Mouse (Mus musculus) ovary, postnatal 14 days (tissue): ENCODE measurements around the gene Nr5a2.
"Not testable (repeated sequence)": the region's sequence is repeated elsewhere in the genome, so short reads cannot be mapped to it uniquely, and the experiment has no call there.

Experiments
- DNase-seq: peaks from one replicate; pipeline ENCODE4 v3.0.0; 2022; ENCODE audit warnings: low spot score

Gene Nr5a2

DNA sequence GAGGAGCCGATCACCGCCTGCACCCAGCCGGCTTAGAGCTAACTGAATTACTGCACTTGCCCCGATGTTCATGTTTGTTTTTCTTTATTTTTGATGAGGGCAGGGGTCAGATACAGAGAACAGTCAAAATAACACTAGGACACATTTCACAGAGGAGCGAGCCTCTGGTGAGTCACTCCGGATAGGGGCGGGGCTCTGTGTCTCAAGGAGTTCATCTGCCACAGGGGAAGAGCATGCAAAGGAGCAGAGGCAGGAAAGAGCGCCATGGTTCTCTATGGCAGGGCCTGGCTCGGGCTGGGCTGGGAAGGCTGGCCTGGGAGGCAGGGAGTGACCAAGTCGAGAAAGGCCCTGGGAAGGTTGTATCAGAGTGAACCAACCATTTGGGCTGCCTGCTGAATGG, 121.0 kb downstream of the Nr5a2 start:
- DNase-seq: no peak

- no peak for DNase-seq
Observed at GRCm38 (mm10) chr1:136832305-136833152, 127.7 kb downstream of the Nr5a2 start.

DNA sequence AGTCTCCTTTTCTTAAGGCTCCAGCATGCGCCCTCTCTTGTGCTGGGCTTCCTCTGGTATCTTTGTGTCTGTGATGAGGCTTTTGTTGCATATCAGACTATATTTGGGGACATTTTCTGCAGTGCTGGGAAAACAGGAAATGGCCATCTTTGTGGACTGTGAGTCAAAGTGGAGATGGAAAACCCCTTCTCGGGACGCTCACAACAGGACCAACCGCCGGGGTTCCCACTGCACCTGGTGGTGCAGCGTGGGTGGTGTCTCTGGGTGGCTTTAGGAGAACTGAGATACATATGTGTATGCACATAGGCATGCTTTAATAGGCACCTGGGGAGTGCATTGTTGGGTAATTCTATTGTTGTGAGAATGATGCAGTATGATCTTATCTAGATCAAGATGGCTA, 129.3 kb downstream of the Nr5a2 start:
- DNase-seq: no peak

- DNase-seq: no peak
Observed at GRCm38 (mm10) chr1:136829931-136830330, 130.3 kb downstream of the Nr5a2 start.

DNA sequence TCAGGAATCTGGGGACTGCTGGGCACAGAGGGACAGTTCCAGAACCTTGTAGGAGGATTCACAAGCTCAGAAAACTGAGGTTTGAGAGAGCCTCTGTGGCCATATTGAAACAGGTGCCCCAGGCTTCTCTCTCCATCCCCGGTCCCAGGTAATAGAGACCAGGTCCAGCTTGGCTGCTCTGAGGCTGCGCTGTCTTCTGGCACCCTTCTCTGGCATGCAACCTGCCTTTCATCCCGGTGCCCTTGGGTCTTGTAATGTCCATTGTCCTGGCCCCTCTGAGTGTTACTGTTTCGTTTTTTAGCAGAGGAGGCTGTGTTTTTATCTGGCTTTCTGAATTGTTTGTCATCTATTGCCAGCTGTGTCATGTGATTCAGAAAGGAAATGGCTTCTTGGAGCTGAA, 136.4 kb downstream of the Nr5a2 start:
- DNase-seq: no peak

DNA sequence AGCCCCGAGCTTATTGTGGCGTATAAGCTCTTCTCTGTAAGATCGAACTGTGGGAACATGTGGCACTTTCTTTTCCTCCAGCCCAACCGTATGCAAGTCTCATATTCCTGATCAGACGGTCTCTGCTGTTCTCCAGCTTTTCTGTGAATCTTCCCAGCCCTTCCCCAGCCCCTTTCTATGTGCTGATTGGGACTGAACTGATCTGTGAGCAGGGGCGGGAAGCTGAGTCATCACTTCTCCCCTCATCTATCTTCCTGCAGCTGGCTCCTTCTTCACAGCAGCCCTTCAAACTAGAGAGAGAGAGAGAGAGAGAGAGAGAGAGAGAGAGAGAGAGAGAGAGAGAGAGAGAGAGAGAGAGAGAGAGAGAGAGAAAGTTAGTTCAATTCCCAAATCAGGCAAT, 159.6 kb downstream of the Nr5a2 start:
- DNase-seq: no peak

- no peak for DNase-seq
Observed at GRCm38 (mm10) chr1:136796361-136797090, 163.7 kb downstream of the Nr5a2 start.

- not testable (repeated sequence) for DNase-seq
Observed at GRCm38 (mm10) chr1:136792957-136793883, 167.0 kb downstream of the Nr5a2 start.
